Mouse (Mus musculus) embryonic facial prominence, embryonic 13.5 days (tissue): Measurements from ENCODE around the gene Pla2r1. TPM values are rescaled to one million over a fixed set of nuclear protein-coding genes. Genes with fewer than 3 reads are reported as not detected.

Source experiments
- ATAC-seq: fragments of 200-750 bp; cut with Nextera tagmentation; 2 replicates; pipeline ENCODE4 v1.8.0; 2017; ENCODE audit warnings: low read depth; ENCODE audit not compliant: insufficient number of reproducible peaks, insufficient read depth, low FRiP score, low TSS enrichment
- H3K27ac ChIP-seq: fragments of 300-500 bp; sonication (generic); 2 replicates; pipeline ENCODE4 v1.5.1; 2015; ENCODE audit warnings: moderate library complexity, mild to moderate bottlenecking, inconsistent platforms
- H3K27me3 ChIP-seq: fragments of 300-500 bp; sonication (generic); 2 replicates; pipeline ENCODE4 v1.6.1; 2015; ENCODE audit warnings: mild to moderate bottlenecking, inconsistent platforms
- H3K36me3 ChIP-seq: fragments of 300-500 bp; sonication (generic); 2 replicates; pipeline ENCODE4 v1.6.1; 2015; ENCODE audit warnings: mild to moderate bottlenecking, inconsistent platforms
- H3K4me1 ChIP-seq: fragments of 300-500 bp; sonication (generic); 2 replicates; pipeline ENCODE4 v1.6.1; 2015; ENCODE audit warnings: inconsistent platforms
- H3K4me2 ChIP-seq: fragments of 300-500 bp; sonication (generic); 2 replicates; pipeline ENCODE4 v1.6.1; 2015; ENCODE audit warnings: moderate library complexity, mild to moderate bottlenecking, inconsistent platforms
- H3K4me3 ChIP-seq: fragments of 300-500 bp; sonication (generic); 2 replicates; pipeline ENCODE4 v1.5.1; 2015; ENCODE audit warnings: mild to moderate bottlenecking, inconsistent platforms
- H3K9ac ChIP-seq: fragments of 300-500 bp; sonication (generic); 2 replicates; pipeline ENCODE4 v1.6.1; 2015; ENCODE audit warnings: mild to moderate bottlenecking, inconsistent platforms
- H3K9me3 ChIP-seq: fragments of 300-500 bp; sonication (generic); 2 replicates; pipeline ENCODE4 v1.6.1; 2016; ENCODE audit warnings: inconsistent platforms
- WGBS: fragments of 180-500 bp; shearing (Covaris S2); methylation state at CpG from one replicate; pipeline ENCODE4 v1.1.7; 2015; ENCODE audit warnings: mixed read lengths; 5-methylcytosine and 5-hydroxymethylcytosine counted together
- polyA plus RNA-seq: library from polyadenylated mRNA; unstranded; fragments of >200 nt; fragmentation: Nextera tagmentation; extraction: Ambion mirVana; gene quantifications from 2 replicates; pipeline ENCODE4 v1.2.1, GENCODE M21; 2015

Pla2r1 gene
- polyA plus RNA-seq, 1 experiment from 2014 or later = 3.7 TPM

DNA sequence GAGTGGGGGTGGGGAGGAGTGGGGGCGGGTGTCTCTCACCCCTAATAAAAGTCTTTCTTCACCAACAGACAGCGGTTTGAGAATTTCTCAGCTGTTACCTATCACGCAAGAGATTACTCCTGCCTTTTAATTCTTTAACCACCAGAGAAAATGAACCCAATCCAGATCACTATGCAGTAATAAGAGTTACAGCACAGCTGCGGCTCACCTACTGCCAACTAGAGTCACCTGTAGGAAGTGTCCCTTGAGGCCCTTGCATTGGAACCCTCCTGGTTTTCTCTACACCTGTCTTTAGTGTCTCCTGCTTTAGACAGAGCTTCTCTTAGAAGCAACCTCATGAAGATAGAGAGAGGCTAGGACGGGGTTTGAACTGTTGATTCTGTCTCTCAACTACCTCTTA is 11.4 kb downstream of the Pla2r1 start:
- Histone ChIP-seq H3K36me3 (no peaks in the 10 kb centered on the region), H3K9me3 (no peaks in the 10 kb centered on the region), H3K27ac (no peak overlapping the region), H3K4me1 (peaks cover 22% of the 10 kb centered on the region), H3K27me3 (no peaks in the 10 kb centered on the region), H3K4me2 (no peak overlapping the region), H3K4me3 (no peak overlapping the region), H3K9ac (no peak overlapping the region)
- 44% methylated on average over 5 of the region's 5 CpGs for WGBS
- ATAC-seq = no peak

DNA sequence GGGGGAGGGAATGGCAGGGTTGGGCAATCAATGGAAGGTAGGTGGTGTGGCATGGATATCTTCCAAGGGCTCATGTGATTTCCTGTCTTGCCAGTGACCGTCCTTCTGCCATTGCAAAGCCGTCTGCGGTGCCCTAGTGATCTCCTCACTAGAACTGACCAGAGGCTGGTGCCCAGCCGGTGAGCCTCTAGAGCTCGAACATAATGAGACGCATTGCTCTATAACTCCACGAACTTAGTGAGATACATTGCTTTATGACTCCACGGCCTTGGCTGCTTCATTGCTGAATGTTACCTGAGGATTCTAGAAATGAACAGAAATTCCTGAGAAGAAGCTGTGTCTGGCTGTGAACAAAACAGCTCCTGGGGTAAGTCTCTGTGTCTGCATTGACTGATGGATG is 12.8 kb downstream of the Pla2r1 start:
- H3K4me2 ChIP-seq = no peak overlapping the region
- H3K4me1 ChIP-seq = peaks cover 18% of the 10 kb centered on the region
- no peak for ATAC-seq
- no peak overlapping the region for H3K9ac ChIP-seq
- no peaks in the 10 kb centered on the region for H3K27me3 ChIP-seq
- no peaks in the 10 kb centered on the region for H3K36me3 ChIP-seq
- WGBS = 94% methylated on average over 8 of the region's 8 CpGs
- no peak overlapping the region for H3K27ac ChIP-seq
- H3K4me3 ChIP-seq = no peak overlapping the region
- H3K9me3 ChIP-seq = no peaks in the 10 kb centered on the region

DNA sequence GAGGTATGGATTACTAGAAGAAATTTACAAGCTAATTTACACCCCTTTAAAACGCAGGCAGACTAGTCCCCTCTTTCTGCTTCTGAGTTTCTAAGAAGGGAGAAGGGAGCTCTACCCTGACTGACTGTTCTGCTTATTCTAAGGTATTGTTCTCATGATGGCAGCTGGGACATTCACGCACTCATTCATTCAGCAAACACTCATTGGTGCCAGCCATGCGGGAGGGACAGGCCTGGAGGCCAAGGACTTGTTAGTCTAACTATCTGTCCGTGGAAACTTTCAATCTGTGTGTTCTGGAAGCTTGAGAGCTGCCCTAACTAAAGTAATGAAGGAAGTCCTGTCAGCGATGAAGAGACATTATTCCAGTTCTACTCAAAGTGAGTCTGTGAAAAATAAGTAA is 14.4 kb downstream of the Pla2r1 start:
- Histone ChIP-seq H3K4me1 (peaks cover 6% of the 10 kb centered on the region), H3K4me2 (no peak overlapping the region), H3K9me3 (no peaks in the 10 kb centered on the region), H3K9ac (no peak overlapping the region), H3K36me3 (no peaks in the 10 kb centered on the region), H3K4me3 (no peak overlapping the region), H3K27me3 (no peaks in the 10 kb centered on the region), H3K27ac (no peak overlapping the region)
- WGBS = 67% methylated on average over 5 of the region's 5 CpGs
- no peak for ATAC-seq

DNA sequence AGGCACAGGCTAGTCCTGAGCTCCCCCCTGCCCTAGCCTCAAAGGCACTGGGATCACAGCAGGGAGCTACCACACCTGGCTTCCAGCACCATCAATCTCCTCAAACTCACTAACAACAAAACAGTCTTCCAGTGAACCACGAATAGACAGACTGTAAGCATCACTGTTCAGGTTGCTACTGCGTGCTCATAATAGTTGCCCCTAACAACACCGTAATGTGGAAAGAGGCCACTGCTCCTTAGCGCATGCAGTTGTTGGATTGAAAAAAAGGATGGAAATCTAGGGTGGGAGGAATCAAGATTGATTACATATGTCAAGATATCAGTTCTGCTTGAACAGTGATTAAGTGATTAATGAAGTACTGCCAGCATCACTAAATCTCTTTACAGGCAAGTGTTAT is 14.8 kb downstream of the Pla2r1 start:
- Histone ChIP-seq H3K36me3 (no peaks in the 10 kb centered on the region), H3K27me3 (no peaks in the 10 kb centered on the region), H3K27ac (no peak overlapping the region), H3K4me1 (peaks cover 6% of the 10 kb centered on the region), H3K9ac (no peak overlapping the region), H3K9me3 (no peaks in the 10 kb centered on the region), H3K4me2 (no peak overlapping the region), H3K4me3 (no peak overlapping the region)
- WGBS = 82% methylated on average over 4 of the region's 4 CpGs
- ATAC-seq = no peak

DNA sequence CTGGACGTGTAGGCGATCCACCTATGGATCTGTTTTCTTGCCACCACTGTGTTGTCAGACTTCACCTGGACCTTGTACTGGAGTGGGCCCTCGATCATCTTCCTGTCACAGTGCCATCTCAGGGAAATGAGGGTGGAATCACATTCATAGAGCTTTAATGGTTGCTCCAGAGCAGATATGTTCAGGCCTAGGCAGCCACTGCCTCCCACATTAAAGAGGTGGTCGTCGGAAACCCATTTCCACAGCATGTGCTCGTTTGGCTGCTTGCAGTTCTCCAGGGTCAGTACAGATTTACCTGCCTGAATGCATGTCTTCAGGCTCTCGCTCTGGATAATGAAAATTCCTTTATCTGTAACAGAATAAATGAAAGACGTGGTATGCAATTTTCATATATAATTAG is 18.4 kb downstream of the Pla2r1 start:
- ATAC-seq = no peak
- WGBS = 76% methylated on average over 8 of the region's 8 CpGs
- H3K4me3 ChIP-seq = no peak overlapping the region
- H3K4me2 ChIP-seq = no peak overlapping the region
- no peaks in the 10 kb centered on the region for H3K9me3 ChIP-seq
- H3K36me3 ChIP-seq = no peaks in the 10 kb centered on the region
- H3K27me3 ChIP-seq = no peaks in the 10 kb centered on the region
- H3K4me1 ChIP-seq = no peaks in the 10 kb centered on the region
- no peak overlapping the region for H3K27ac ChIP-seq
- no peak overlapping the region for H3K9ac ChIP-seq

DNA sequence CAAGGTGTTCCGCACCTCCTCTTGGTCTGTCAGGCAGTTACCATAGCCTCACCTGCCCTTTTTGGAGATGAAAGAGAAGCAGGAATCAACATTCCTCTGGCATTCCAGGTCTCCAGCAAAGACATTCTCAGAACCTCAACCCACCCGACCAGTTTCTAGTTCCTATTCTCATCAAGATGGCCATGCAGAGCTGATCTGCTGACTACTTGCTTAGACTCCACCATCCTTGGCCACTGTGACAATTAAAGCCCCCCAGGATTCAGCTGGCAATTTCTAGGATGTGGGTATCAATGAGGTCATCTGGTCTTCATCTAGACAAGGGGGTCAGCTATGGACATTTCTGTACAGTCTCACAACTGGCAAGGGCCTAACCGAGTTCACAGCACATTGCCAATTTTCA is 20.1 kb downstream of the Pla2r1 start:
- no peak overlapping the region for H3K27ac ChIP-seq
- WGBS = 72% methylated on average over 3 of the region's 3 CpGs
- H3K9me3 ChIP-seq = no peaks in the 10 kb centered on the region
- H3K4me3 ChIP-seq = no peak overlapping the region
- H3K4me2 ChIP-seq = no peak overlapping the region
- H3K27me3 ChIP-seq = no peaks in the 10 kb centered on the region
- no peaks in the 10 kb centered on the region for H3K4me1 ChIP-seq
- H3K9ac ChIP-seq = no peak overlapping the region
- no peaks in the 10 kb centered on the region for H3K36me3 ChIP-seq
- ATAC-seq = no peak

DNA sequence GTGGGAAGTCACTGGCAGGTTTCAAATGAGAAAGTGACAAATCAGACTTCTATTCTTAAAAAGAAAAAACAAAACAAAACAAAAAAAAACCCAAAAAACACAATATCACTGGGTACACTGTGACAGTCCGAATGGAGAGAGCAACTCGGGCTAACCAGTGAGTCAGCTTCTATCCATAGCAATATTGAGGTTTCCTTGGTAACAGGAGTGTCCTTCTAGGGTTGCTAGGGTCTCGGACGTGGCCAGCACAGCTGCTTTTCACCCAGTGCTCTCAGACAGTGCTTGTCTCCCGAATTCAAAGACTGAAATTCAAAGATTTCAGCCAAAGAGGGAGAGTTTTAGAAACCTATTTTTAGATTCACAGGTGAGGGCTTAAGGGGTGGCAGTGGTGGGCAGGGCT is 20.6 kb downstream of the Pla2r1 start:
- H3K4me3 ChIP-seq = no peak overlapping the region
- WGBS = 68% methylated on average over 5 of the region's 5 CpGs

DNA sequence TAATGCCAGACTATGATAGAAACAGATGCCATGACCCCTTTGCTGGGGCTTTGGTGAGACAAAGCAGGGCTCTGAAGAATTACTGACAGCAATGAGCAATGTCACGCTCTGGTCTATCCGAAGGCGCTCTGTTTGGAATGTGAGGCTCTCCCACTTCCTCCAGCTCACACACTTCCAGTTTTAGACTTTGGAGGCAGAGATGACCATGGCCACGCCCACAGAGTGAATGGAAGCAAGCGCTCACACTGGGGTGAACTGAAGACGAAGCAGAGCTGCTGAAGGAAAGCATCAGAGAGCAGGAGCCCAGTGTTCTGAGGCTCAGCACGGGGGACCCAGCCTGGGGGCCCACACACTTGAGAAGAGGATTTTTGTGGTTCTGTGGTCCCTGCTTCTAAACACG is 37.3 kb downstream of the Pla2r1 start:
- Histone ChIP-seq H3K36me3 (no peaks in the 10 kb centered on the region), H3K9me3 (no peaks in the 10 kb centered on the region), H3K27me3 (no peaks in the 10 kb centered on the region), H3K4me2 (peak overlapping the region; percentile 40), H3K4me3 (no peak overlapping the region), H3K27ac (no peak overlapping the region), H3K4me1 (peaks cover 6% of the 10 kb centered on the region; the same call in 1 of the 2 replicates), H3K9ac (0 out of 2 replicates have a peak overlapping the region, but pooled peaks have one; percentile 51)
- 40% methylated on average over 8 of the region's 8 CpGs for WGBS
- no peak for ATAC-seq

More for the DNA sequence above, 20.6 kb downstream of the Pla2r1 start:
- Histone ChIP-seq H3K9me3 (no peaks in the 10 kb centered on the region), H3K4me2 (no peak overlapping the region), H3K27me3 (no peaks in the 10 kb centered on the region), H3K27ac (no peak overlapping the region), H3K36me3 (no peaks in the 10 kb centered on the region), H3K9ac (no peak overlapping the region), H3K4me1 (no peaks in the 10 kb centered on the region)
- no peak for ATAC-seq

DNA sequence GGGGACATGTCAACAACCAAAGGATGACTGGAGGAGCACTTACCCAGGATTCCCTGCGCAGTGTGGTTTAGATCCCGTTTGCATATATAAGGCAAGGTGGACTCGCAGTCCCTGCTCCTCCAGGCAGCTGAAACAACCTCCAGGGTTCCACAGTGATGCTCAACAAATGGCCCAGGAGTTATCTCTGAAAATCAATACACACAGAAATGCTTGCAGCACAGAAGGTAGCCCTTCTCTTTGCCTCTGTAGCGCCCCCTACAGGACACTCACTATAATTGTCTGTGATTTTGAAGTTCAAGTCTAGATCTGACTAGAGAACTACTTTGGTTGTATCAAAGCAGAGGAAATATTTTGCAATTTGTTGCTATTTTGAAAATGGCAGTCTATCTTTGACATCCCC is 38.2 kb downstream of the Pla2r1 start:
- Histone ChIP-seq H3K4me2 (no peak overlapping the region), H3K36me3 (no peaks in the 10 kb centered on the region), H3K4me3 (no peak overlapping the region), H3K9me3 (no peaks in the 10 kb centered on the region), H3K4me1 (peaks cover 6% of the 10 kb centered on the region; the same call in 1 of the 2 replicates), H3K27me3 (no peaks in the 10 kb centered on the region), H3K27ac (no peak overlapping the region), H3K9ac (no peak overlapping the region)
- no peak for ATAC-seq
- 70% methylated on average over 4 of the region's 4 CpGs for WGBS

DNA sequence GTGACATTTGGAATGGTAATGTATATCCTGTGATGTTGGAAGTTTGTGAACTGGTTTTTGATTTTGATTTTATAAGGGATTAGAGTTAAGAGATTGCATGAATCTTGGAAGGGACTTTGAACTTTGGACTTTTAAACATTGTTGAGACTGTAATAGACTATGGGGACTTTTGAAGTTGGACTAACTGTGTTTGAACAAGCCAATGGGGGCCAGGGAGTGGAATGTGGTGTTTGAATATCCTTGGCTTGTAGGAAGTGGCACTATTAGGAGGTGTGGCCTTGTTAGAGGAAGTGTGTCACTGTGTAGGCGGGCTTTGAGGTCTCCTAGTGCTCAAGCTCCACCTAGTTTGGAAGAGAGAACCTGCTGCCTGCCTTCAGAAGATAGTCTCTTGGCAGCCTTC is 42.4 kb downstream of the Pla2r1 start:
- Histone ChIP-seq H3K9me3 (no peaks in the 10 kb centered on the region; the same call in 1 of the 2 replicates), H3K4me1 (peaks cover 2% of the 10 kb centered on the region; the same call in 1 of the 2 replicates), H3K4me3 (no peak overlapping the region), H3K36me3 (no peaks in the 10 kb centered on the region), H3K4me2 (no peak overlapping the region), H3K9ac (no peak overlapping the region), H3K27me3 (no peaks in the 10 kb centered on the region), H3K27ac (no peak overlapping the region)
- 90% methylated on average over 1 of the region's 1 CpGs for WGBS
- no peak for ATAC-seq

DNA sequence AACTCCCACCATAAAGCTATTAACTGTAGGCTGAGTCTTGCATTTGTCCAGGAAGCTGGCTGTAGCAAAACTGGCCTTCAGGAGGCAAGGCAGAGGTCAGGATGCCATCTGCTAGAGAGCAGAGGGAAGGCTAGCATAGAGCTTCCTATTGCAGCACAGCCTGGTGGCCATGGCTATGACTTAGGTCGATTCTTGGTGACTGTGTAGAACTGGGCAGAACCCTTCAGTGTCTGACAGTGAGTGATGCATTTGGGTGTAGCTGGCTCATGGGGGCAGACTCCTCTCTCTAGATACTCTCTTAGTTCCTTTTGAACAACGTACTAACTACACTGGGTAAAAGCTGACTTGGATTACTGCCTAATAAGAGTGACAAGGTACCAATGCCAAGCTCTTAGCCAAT is 48.0 kb downstream of the Pla2r1 start:
- no peak for ATAC-seq
- Histone ChIP-seq H3K9ac (no peak overlapping the region), H3K27me3 (no peaks in the 10 kb centered on the region), H3K4me3 (no peak overlapping the region), H3K36me3 (no peaks in the 10 kb centered on the region), H3K4me2 (no peak overlapping the region), H3K4me1 (peaks cover 4% of the 10 kb centered on the region; the same call in 1 of the 2 replicates), H3K9me3 (no peaks in the 10 kb centered on the region; the same call in 1 of the 2 replicates), H3K27ac (no peak overlapping the region)
- WGBS = 51% methylated on average over 2 of the region's 2 CpGs

DNA sequence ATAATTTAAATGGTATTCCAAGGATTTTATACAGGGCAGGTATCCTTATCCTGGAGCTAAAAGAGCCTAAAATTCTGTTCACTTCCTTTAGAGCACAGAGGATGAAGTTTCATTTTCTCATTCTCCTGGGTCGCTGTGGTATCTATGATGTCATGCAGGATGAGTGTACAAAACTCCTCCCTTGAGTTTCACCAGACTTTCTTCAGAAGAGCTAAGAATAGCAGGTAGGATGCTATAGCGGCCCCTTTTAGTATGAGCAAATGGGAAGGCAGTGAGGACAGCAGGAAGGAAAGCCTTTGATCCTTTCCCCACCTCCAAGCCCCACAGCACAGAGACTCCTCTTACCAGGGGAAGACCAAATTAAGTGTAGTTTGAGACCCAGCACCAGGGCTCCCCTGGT is 48.4 kb downstream of the Pla2r1 start:
- Histone ChIP-seq H3K9me3 (no peaks in the 10 kb centered on the region; the same call in 1 of the 2 replicates), H3K36me3 (no peaks in the 10 kb centered on the region), H3K4me3 (no peak overlapping the region), H3K4me1 (peaks cover 4% of the 10 kb centered on the region; the same call in 1 of the 2 replicates), H3K9ac (no peak overlapping the region), H3K27me3 (no peaks in the 10 kb centered on the region), H3K27ac (no peak overlapping the region), H3K4me2 (no peak overlapping the region)
- ATAC-seq = no peak
- 57% methylated on average over 2 of the region's 2 CpGs for WGBS

DNA sequence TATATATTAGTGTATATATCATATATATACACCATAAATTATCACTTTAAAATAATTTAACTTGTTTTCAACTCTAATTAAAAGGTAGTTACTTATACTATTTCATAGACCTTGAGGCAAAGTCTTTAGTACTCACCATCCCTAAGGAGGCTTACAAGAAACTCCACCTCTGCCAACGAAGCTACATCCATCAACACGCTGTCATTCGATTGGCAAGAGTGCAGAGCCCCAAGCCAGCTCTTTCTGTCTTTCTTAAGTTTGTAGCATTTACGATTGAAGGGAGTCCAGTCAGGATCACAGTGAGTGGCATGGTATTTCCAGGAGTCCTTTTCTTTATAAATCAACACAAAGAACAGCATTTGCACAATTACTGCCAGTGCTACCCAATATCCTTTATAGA is 49.1 kb downstream of the Pla2r1 start:
- WGBS = 80% methylated on average over 4 of the region's 4 CpGs
- no peak overlapping the region for H3K4me3 ChIP-seq
- H3K4me1 ChIP-seq = peaks cover 4% of the 10 kb centered on the region; the same call in 1 of the 2 replicates
- no peaks in the 10 kb centered on the region for H3K27me3 ChIP-seq
- no peaks in the 10 kb centered on the region for H3K36me3 ChIP-seq
- no peak overlapping the region for H3K4me2 ChIP-seq
- no peaks in the 10 kb centered on the region; the same call in 1 of the 2 replicates for H3K9me3 ChIP-seq
- ATAC-seq = no peak
- no peak overlapping the region for H3K9ac ChIP-seq
- no peak overlapping the region for H3K27ac ChIP-seq
